Mouse (Mus musculus) midbrain, postnatal 0 days (tissue): ENCODE results near the gene Fbln5. TPM values are rescaled to one million over a fixed set of nuclear protein-coding genes. Genes with fewer than 3 reads are reported as not detected.
A peak's percentile ranks its signal among the peaks of the same experiment; 100 is the strongest.

Source experiments
- ATAC-seq: fragments of 200-750 bp; cut with Nextera tagmentation; 2 replicates; pipeline ENCODE4 v1.8.0; 2017; ENCODE audit warnings: moderate number of reproducible peaks, mild to moderate bottlenecking, moderate TSS enrichment, moderate library complexity; ENCODE audit not compliant: low FRiP score
- DNase-seq: peaks from one replicate; pipeline ENCODE4 v3.0.0-alpha.2; 2015; ENCODE audit warnings: low spot score
- H3K27ac ChIP-seq: fragments of 300-500 bp; sonication (generic); 2 replicates; pipeline ENCODE4 v1.5.1; 2014; ENCODE audit warnings: low read depth, mild to moderate bottlenecking, low read length, mixed read lengths
- H3K27me3 ChIP-seq: fragments of 300-500 bp; sonication (generic); 2 replicates; pipeline ENCODE4 v1.6.1; 2014; ENCODE audit warnings: low read length, control low read depth, mixed read lengths; ENCODE audit not compliant: insufficient read depth
- H3K36me3 ChIP-seq: fragments of 300-500 bp; sonication (generic); 2 replicates; pipeline ENCODE4 v1.6.1; 2014; ENCODE audit warnings: low read length, control low read depth, mixed read lengths; ENCODE audit not compliant: insufficient read depth
- H3K4me1 ChIP-seq: fragments of 300-500 bp; sonication (generic); 2 replicates; pipeline ENCODE4 v1.6.1; 2014; ENCODE audit warnings: mild to moderate bottlenecking, control low read depth, antibody characterized with exemption, low read length, mixed read lengths; ENCODE audit not compliant: insufficient read depth
- H3K4me2 ChIP-seq: fragments of 300-500 bp; sonication (generic); 2 replicates; pipeline ENCODE4 v1.6.1; 2014; ENCODE audit warnings: low read depth, mild to moderate bottlenecking, low read length, mixed read lengths; ENCODE audit not compliant: poor library complexity, severe bottlenecking
- H3K4me3 ChIP-seq: fragments of 300-500 bp; sonication (generic); 2 replicates; pipeline ENCODE4 v1.5.1; 2014; ENCODE audit warnings: low read depth, mild to moderate bottlenecking, low read length, moderate library complexity
- H3K9ac ChIP-seq: fragments of 300-500 bp; sonication (generic); replicated peaks from 2 replicates; pipeline ENCODE4 v1.6.1; 2014; ENCODE audit warnings: mild to moderate bottlenecking, low read length, moderate library complexity, mixed read lengths; ENCODE audit not compliant: poor library complexity, severe bottlenecking
- H3K9me3 ChIP-seq: fragments of 300-500 bp; sonication (generic); 2 replicates; pipeline ENCODE4 v1.6.1; 2016; ENCODE audit warnings: low read length, control low read depth
- CTCF ChIP-seq: IDR thresholded peaks from 2 replicates; pipeline ENCODE4 v1.5.1; 2016; ENCODE audit warnings: antibody characterized with exemption, mild to moderate bottlenecking
- WGBS: fragments of 180-500 bp; shearing (Covaris S2); extraction: QIAGEN DNeasy Blood & Tissue Kit; methylation state at CpG from one replicate; pipeline ENCODE4 v1.1.7; 2014; 5-methylcytosine and 5-hydroxymethylcytosine counted together
- polyA plus RNA-seq: library from polyadenylated mRNA; unstranded; fragments of >200 nt; fragmentation: Nextera tagmentation; extraction: Ambion mirVana; gene quantifications from 2 replicates; pipeline ENCODE4 v1.2.1, GENCODE M21; 2015
- total RNA-seq: library from RNA; depleted of rRNA; stranded (reverse); fragments of >200 nt; gene quantifications from 2 replicates; pipeline ENCODE4 v1.2.3, GENCODE M21; 2014; rRNA removed

The Fbln5 gene
- total RNA-seq (10.7 and 11.0 TPM in 2 replicates), polyA plus RNA-seq (16.7 and 19.8 TPM in 2 replicates)

GRCm38 (mm10) chr12:101818608-101819370 is at the start of gene Fbln5:
Gene Fbln5, minus strand, starts transcription at chr12:101819055.
- Histone ChIP-seq H3K4me3 (peak within 1 kb of the TSS; percentile 56), H3K9ac (peak within 1 kb of the TSS; percentile 54), H3K27me3 (no peaks in the 10 kb centered on the region; the same call in 1 of the 2 replicates), H3K36me3 (no peaks in the 10 kb centered on the region), H3K27ac (no peak within 1 kb of the TSS), H3K9me3 (no peaks in the 10 kb centered on the region), H3K4me1 (peaks cover 4% of the 10 kb centered on the region; the same call in 1 of the 2 replicates), H3K4me2 (peak within 1 kb of the TSS; percentile 98)
- WGBS = 1% methylated on average over 46 of the region's 46 CpGs
- 0 out of 2 replicates have a peak, but pooled peaks have one; percentile 36 for ATAC-seq
- no peak for TF ChIP-seq CTCF
- peak; percentile 25 for DNase-seq

- no peaks in the 10 kb centered on the region for H3K27me3 ChIP-seq
- DNase-seq = no peak
- WGBS = 87% methylated on average over 10 of the region's 10 CpGs
- ATAC-seq = no peak
- no peak for TF ChIP-seq CTCF
- no peaks in the 10 kb centered on the region for H3K9me3 ChIP-seq
- H3K4me1 ChIP-seq = no peaks in the 10 kb centered on the region
- no peak overlapping the region for H3K27ac ChIP-seq
- H3K9ac ChIP-seq = no peak overlapping the region
- peaks cover 9% of the 10 kb centered on the region for H3K36me3 ChIP-seq
- H3K4me3 ChIP-seq = no peak overlapping the region
- H3K4me2 ChIP-seq = no peak overlapping the region
Observed at GRCm38 (mm10) chr12:101862286-101862964, 43.6 kb upstream of the Fbln5 start.

GRCm38 (mm10) chr12:101860256-101860655 is 41.4 kb upstream of the Fbln5 start:
- Histone ChIP-seq H3K4me2 (no peak overlapping the region), H3K4me1 (no peaks in the 10 kb centered on the region), H3K4me3 (no peak overlapping the region), H3K27ac (no peak overlapping the region), H3K9ac (no peak overlapping the region), H3K27me3 (no peaks in the 10 kb centered on the region), H3K36me3 (peaks cover 9% of the 10 kb centered on the region), H3K9me3 (no peaks in the 10 kb centered on the region)
- WGBS = 93% methylated on average over 1 of the region's 1 CpGs
- ATAC-seq (no peak), DNase-seq (no peak)
- TF ChIP-seq CTCF = no peak

- Histone ChIP-seq H3K27ac (no peak overlapping the region), H3K4me3 (no peak overlapping the region), H3K4me2 (no peak overlapping the region), H3K4me1 (no peaks in the 10 kb centered on the region), H3K9ac (no peak overlapping the region), H3K27me3 (no peaks in the 10 kb centered on the region), H3K36me3 (peaks cover 12% of the 10 kb centered on the region), H3K9me3 (no peaks in the 10 kb centered on the region)
- no peak for TF ChIP-seq CTCF
- DNase-seq (no peak), ATAC-seq (no peak)
- WGBS = 96% methylated on average over 5 of the region's 5 CpGs
Observed at GRCm38 (mm10) chr12:101858011-101858410, 39.2 kb upstream of the Fbln5 start.

GRCm38 (mm10) chr12:101854336-101854735 is 35.5 kb upstream of the Fbln5 start:
- ATAC-seq (no peak), DNase-seq (no peak)
- no peak overlapping the region for H3K9ac ChIP-seq
- H3K4me3 ChIP-seq = no peak overlapping the region
- WGBS = 96% methylated on average over 11 of the region's 11 CpGs
- H3K27me3 ChIP-seq = no peaks in the 10 kb centered on the region
- no peak for TF ChIP-seq CTCF
- 0 out of 2 replicates have a peak, but pooled peaks cover 3% of the 10 kb centered on the region for H3K36me3 ChIP-seq
- H3K4me1 ChIP-seq = no peaks in the 10 kb centered on the region
- no peak overlapping the region for H3K4me2 ChIP-seq
- no peaks in the 10 kb centered on the region for H3K9me3 ChIP-seq
- no peak overlapping the region for H3K27ac ChIP-seq
